Mouse (Mus musculus) frontal cortex, adult 2 months (tissue): ENCODE results near the gene Arhgef33. TPM values are rescaled to one million over a fixed set of nuclear protein-coding genes. Genes with fewer than 3 reads are reported as not detected.
"Not testable (repeated sequence)": the region's sequence is repeated elsewhere in the genome, so short reads cannot be mapped to it uniquely, and the experiment has no call there.

Experiments used
- DNase-seq, 2 experiments: peaks; one replicate each; pipeline ENCODE4 v3.0.0; 2022; ENCODE audit warnings: low spot score in 1 of 2; ENCODE audit errors: extremely low spot score in 1 of 2
- polyA plus RNA-seq: library from polyadenylated mRNA; depleted of rRNA; stranded (reverse); fragments of >200 nt; gene quantifications from 2 replicates; pipeline ENCODE4 v1.2.3, GENCODE M21; 2012

Gene Arhgef33
- polyA plus RNA-seq, 1 experiment: 5.3 TPM

GRCm38 (mm10) chr17:80332386-80332785 lies 25.2 kb downstream of the Arhgef33 start:
- DNase-seq: peak in 1 of 2 experiments; percentile 18

GRCm38 (mm10) chr17:80345277-80345676 lies 38.1 kb downstream of the Arhgef33 start:
- DNase-seq: no peak

DNA sequence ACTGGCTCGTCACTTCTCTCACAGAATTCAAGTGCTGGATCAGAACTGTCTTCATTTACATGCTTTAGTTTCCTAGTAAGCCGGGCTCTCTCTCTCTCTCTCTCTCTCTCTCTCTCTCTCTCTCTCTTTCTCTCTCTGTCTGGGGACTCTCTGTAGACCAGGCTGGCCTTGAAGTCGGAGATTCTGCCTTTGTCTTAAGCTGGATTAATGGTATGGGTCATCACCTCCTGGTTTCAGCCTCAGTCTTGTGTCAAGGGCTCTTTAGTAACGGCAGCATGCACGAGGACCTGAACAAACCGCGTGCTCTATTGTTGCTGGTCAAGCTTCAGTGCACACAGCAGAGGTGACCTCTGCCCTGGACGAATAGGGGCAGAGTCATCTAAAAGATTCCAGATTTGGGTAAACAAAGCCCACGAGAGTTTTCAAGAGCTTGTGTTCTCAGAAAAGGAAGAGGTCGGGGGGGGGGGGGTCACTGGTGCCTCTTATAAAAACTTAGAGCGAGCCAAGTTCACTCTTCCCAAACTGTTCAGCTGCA lies 39.5 kb downstream of the Arhgef33 start:
- DNase-seq: no peak

GRCm38 (mm10) chr17:80347234-80347633 lies 40.0 kb downstream of the Arhgef33 start:
- DNase-seq: no peak

DNA sequence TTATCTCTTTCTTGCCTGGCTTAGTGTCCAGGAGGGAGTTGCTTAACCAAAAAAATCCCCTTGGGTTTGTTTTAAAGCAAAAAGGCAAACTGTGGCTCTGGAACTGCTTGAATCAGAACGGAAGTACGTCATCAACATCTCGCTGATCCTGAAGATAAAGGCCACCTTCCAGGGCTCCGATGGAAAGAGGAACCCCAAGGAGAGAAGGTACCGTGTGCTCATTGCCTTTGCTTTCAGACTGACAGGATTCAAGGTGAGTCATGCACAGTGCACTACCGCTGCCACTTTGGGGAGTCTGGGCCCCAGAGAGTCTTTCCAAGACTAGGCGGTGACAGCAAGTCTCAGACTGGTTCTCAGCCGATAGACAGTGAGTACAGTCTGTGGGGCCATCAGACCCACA lies 53.0 kb downstream of the Arhgef33 start:
- DNase-seq: no peak

- peak in 1 of 2 experiments; percentile 37 for DNase-seq
Observed at GRCm38 (mm10) chr17:80367276-80367675, 60.1 kb downstream of the Arhgef33 start.

GRCm38 (mm10) chr17:80368606-80369005 lies 61.4 kb downstream of the Arhgef33 start:
- DNase-seq: no peak

DNA sequence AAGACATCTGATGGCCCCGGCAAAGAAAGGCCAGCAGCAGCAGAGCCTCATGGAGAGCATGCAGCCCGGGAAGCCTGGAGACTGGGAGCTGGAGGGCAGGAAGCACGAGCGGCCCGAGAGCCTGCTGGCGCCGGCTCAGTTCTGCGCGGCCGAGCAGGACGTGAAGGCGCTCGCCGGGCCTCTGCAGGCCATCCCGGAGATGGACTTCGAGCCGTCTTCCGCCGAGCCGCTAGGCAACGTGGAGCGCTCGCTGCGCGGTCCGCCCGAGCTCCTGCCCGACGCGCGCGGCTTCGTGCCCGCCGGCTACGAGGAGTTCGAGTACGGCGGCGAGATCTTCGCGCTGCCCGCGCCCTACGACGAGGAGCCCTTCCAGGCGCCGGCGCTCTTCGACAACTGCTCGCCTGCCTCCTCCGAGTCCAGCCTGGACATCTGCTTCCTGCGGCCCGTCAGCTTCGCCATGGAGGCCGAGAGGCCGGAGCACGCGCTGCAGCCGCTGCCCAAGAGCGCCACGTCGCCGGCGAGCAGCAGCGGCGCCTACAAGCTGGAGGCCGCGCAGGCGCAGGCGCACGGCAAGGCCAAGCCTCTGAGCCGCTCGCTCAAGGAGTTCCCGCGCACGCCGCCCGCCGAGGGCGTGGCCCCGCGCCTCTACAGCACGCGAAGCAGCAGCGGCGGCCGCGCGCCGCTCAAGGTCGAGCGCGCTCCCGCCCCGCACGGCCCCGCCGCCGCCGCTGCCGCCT lies 66.0 kb downstream of the Arhgef33 start, which contains the start of gene Gm10190:
TSS of gene Gm10190 (minus strand) at position 553 of the 737 bp plus-strand sequence.
- DNase-seq: peak; percentile 68 to 88

- DNase-seq: no peak
Observed at GRCm38 (mm10) chr17:80373726-80374096, 66.5 kb downstream of the Arhgef33 start.

DNA sequence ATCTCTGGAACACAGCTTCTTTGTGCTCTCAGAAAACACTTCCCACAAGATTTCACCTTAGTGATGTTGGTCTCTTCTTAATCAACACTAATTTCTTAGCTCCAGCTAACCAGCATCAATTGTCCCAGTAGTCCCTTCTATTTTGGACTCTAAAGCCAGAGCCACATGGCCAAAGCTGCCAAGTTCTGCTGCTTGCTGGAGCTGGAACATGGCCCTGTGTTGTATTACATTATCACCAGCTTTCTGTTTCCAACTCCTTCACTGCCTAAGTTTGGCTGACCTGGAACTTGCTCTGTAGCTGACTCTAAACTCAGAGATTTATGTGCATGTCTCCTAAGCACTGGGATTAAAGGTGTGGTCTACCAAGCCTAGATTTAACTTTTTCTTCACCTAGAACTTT lies 71.2 kb downstream of the Arhgef33 start:
- not testable (repeated sequence) for DNase-seq

GRCm38 (mm10) chr17:80385671-80386070 lies 78.5 kb downstream of the Arhgef33 start:
- no peak for DNase-seq

DNA sequence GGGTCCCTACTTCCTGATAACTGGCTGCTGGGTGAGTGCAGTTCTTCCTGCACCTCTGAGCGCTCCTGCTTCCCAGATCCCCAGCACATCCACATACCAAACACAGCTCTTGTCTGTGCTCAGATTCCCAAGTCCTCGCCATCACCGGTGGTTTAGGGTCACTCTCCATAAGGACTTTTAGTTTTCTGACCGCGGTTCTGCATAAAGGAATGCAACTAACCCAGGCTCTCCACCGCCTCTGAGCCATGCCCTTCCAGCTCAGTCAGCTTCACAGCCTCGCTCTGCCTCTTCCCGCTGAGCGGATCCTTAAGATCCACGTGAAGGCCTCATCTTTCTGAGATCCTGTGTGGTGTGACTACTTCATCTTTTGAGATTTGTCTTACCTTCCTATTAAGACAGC lies 82.8 kb downstream of the Arhgef33 start:
- no peak for DNase-seq

GRCm38 (mm10) chr17:80391423-80392403 lies 84.5 kb downstream of the Arhgef33 start:
- DNase-seq: peak in 1 of 2 experiments; percentile 45

GRCm38 (mm10) chr17:80398243-80398642 lies 91.0 kb downstream of the Arhgef33 start:
- DNase-seq: no peak

DNA sequence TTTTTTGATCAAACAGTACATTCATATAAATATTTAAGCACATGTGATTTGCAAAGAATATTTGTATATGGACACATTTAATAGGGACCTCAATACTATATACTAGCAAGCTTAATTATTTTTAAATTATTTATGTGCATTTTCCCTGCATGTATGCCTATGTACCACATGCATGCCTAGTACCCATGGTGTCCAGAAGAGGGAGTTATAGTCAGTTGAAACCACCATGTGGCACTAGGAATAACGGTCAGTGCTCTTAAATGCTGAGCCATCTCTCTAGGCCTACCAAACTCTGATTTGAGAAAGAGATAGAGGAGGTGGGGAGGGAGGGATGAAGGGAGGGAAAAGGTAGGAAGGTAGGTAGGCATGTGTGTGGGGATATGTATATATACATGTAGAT lies 104.0 kb downstream of the Arhgef33 start:
- DNase-seq: no peak

DNA sequence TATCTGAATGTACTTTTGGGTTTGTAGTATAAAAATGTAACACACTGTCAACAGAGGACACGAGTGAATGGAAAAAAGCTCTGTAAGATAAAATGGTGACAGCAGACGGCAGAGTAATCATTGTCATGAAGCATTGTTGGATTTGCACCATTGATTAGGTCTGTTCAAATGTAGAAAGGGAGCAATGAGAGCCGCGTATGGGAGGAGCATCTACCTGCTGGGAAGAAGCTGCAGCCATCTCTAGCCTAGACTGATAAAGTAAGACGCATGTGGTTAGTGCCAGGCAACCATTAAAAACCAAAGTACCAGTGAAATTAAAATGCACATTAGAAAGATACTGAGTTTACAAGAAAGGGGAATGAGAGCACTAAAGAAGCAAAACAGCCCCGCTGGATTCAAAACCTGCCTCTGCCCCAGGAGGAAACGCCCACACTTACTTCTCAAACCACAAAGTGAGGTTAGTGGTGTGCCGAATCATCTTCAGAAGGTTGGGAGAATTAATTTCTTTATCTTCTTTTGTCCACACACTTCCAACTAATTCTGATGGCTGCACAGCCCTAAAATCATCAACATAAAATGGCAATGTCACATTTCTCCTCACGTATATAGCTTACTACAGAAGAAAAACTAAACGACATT lies 111.5 kb downstream of the Arhgef33 start:
- DNase-seq: no peak

DNA sequence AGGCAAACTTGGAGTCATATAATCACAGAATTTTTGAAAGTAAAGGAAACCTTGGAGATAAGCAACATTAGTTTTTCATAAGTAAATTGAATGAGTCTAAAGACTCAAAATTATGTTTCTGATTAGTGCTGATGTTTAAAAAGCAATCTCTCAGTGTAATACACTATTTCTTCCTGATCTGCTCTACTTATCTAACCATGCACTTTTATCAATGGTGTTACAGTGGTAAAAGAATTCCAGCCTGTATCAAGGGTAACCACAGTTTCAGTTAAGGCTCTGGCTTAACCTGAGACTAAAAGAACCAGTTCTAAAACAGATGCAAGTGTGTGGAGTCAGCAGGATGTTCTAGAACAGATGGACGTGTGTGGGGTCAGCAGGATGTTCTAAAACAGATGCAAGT lies 113.8 kb downstream of the Arhgef33 start:
- no peak for DNase-seq

GRCm38 (mm10) chr17:80426171-80426570 lies 119.0 kb downstream of the Arhgef33 start:
- DNase-seq: no peak

DNA sequence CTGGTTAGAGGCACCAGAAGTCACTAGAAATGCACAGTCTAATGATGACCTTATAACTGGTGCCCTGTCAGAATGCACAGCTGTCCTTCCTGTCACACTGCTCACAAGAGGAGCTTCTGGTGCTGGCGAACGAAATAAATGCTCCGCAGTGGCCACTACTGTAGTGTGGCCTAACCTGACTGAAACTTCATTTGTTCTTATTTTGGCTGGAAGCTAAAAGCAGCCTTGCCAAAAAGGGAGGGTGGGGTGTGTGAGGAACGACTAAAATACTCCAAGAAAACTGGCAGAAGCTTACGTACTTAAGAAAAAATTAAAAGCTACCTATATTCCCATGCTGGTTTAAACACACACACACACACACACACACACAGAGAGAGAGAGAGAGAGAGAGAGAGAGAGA lies 119.7 kb downstream of the Arhgef33 start:
- DNase-seq: peak; percentile 37 to 62

GRCm38 (mm10) chr17:80427966-80428365 lies 120.8 kb downstream of the Arhgef33 start:
- no peak for DNase-seq

DNA sequence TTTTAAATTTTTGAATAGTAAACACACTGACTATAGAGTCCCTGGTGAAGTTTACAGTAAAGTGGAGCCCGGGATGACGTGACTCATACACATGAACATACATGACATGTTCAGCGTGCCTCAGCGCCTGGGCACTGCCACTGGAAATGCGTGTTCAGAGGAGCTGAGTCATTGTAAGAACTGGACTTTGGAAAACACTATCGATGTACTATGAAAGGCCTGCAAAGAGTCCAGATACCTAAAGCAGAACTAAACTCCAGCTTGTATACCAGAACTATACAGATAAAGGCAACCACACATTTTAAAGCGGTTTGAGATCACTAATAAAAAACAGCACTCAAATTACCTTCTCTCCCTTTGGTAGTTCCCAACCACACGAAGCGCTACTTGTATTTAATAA lies 124.8 kb downstream of the Arhgef33 start:
- no peak for DNase-seq
